Mouse (Mus musculus) MEL (cell line): Measurements from ENCODE around the gene Birc6. TPM values are rescaled to one million over a fixed set of nuclear protein-coding genes. Genes with fewer than 3 reads are reported as not detected.

ENCODE experiments used
- DNase-seq: peaks from one replicate; pipeline ENCODE4 v3.0.0; 2011; ENCODE audit warnings: low read depth, low spot score
- H3K27ac ChIP-seq: 2 replicates; pipeline ENCODE4 v1.5.1; 2012; ENCODE audit warnings: low read depth, mild to moderate bottlenecking, control low read depth, low read length, moderate library complexity; ENCODE audit not compliant: control insufficient read depth
- H3K27me3 ChIP-seq, 2 experiments: fragments of 150-350 bp in 1 of 2; sonication (generic) in 1 of 2; 2 replicates each; pipeline ENCODE4 v1.6.1; 2012; ENCODE audit warnings: low read length in 2 of 2, mild to moderate bottlenecking in 2 of 2, improper control_type of control experiment in 1 of 2, moderate library complexity in 1 of 2; ENCODE audit not compliant: insufficient read depth in 2 of 2, control insufficient read depth in 1 of 2
- H3K36me3 ChIP-seq, 2 experiments: 2 replicates each; pipeline ENCODE4 v1.6.1; 2012 to 2014; ENCODE audit warnings: low read length in 2 of 2, improper control_type of control experiment in 1 of 2, inconsistent platforms in 1 of 2, mild to moderate bottlenecking in 1 of 2; ENCODE audit not compliant: insufficient read depth in 2 of 2, control insufficient read depth in 1 of 2
- H3K4me1 ChIP-seq, 2 experiments: fragments of 150-350 bp in 1 of 2; sonication (generic) in 1 of 2; 2 replicates each; pipeline ENCODE4 v1.6.1; 2012; ENCODE audit warnings: low read length in 2 of 2, improper control_type of control experiment in 1 of 2, mild to moderate bottlenecking in 1 of 2; ENCODE audit not compliant: insufficient read depth in 2 of 2, control insufficient read depth in 1 of 2
- H3K4me3 ChIP-seq, 2 experiments: fragments of 150-350 bp in 1 of 2; sonication (generic) in 1 of 2; 2 replicates each; pipeline ENCODE4 v1.5.1; 2012; ENCODE audit warnings: low read depth in 2 of 2, low read length in 2 of 2, mild to moderate bottlenecking in 2 of 2, moderate library complexity in 2 of 2, control low read depth in 1 of 2, improper control_type of control experiment in 1 of 2; ENCODE audit not compliant: control insufficient read depth in 1 of 2, insufficient read depth in 1 of 2
- H3K79me2 ChIP-seq: 2 replicates; pipeline ENCODE4 v1.6.1; 2012; ENCODE audit warnings: mild to moderate bottlenecking, low read length, moderate library complexity; ENCODE audit not compliant: control insufficient read depth, poor library complexity, insufficient read depth
- H3K9ac ChIP-seq: 2 replicates; pipeline ENCODE4 v1.6.1; 2012; ENCODE audit warnings: low read depth, mild to moderate bottlenecking, control low read depth, low read length, moderate library complexity; ENCODE audit not compliant: control insufficient read depth, poor library complexity, severe bottlenecking
- H3K9me3 ChIP-seq: fragments of 150-350 bp; sonication (generic); replicated peaks from 2 replicates; pipeline ENCODE4 v1.6.1; 2012; ENCODE audit warnings: mild to moderate bottlenecking, low read length, improper control_type of control experiment, moderate library complexity; ENCODE audit not compliant: insufficient read depth
- BHLHE40 ChIP-seq: IDR thresholded peaks from 2 replicates; pipeline ENCODE4 v1.6.1; 2012; ENCODE audit warnings: low read depth, mild to moderate bottlenecking, inconsistent platforms, low read length, improper control_type of control experiment, borderline replicate concordance
- CHD1 ChIP-seq: IDR thresholded peaks from 2 replicates; pipeline ENCODE4 v1.6.1; 2012; ENCODE audit warnings: low read depth, mild to moderate bottlenecking, inconsistent platforms, low read length, improper control_type of control experiment
- E2F4 ChIP-seq: IDR thresholded peaks from 2 replicates; pipeline ENCODE4 v1.6.1; 2011; ENCODE audit warnings: low read depth, low read length, improper control_type of control experiment, borderline replicate concordance
- EP300 ChIP-seq, 2 experiments: IDR thresholded peaks; 2 replicates each; pipeline ENCODE4 v1.6.1; 2011; ENCODE audit warnings: improper control_type of control experiment in 2 of 2, low read length in 2 of 2, low read depth in 1 of 2, mild to moderate bottlenecking in 1 of 2
- GATA1 ChIP-seq: IDR thresholded peaks from 2 replicates; pipeline ENCODE4 v1.6.1; 2011; ENCODE audit warnings: low read depth, low read length, improper control_type of control experiment
- JUND ChIP-seq: IDR thresholded peaks from 2 replicates; pipeline ENCODE4 v1.6.1; 2011; ENCODE audit warnings: low read depth, mild to moderate bottlenecking, improper control_type of control experiment, low read length
- KAT2A ChIP-seq: conservative IDR thresholded peaks from 2 replicates; pipeline ENCODE4 v1.6.1; 2012; ENCODE audit warnings: low read depth, low read length, improper control_type of control experiment, inconsistent platforms
- MAX ChIP-seq: IDR thresholded peaks from 2 replicates; pipeline ENCODE4 v1.6.1; 2011; ENCODE audit warnings: low read length, improper control_type of control experiment
- MXI1 ChIP-seq: IDR thresholded peaks from 2 replicates; pipeline ENCODE4 v1.6.1; 2011; ENCODE audit warnings: mild to moderate bottlenecking, low read depth, low read length, improper control_type of control experiment
- MYB ChIP-seq: IDR thresholded peaks from 2 replicates; pipeline ENCODE4 v1.6.1; 2011; ENCODE audit warnings: mild to moderate bottlenecking, low read depth, low read length, improper control_type of control experiment
- NRF1 ChIP-seq: IDR thresholded peaks from 2 replicates; pipeline ENCODE4 v1.6.1; 2014; ENCODE audit warnings: low read depth, mild to moderate bottlenecking, inconsistent platforms, low read length, improper control_type of control experiment, moderate library complexity; ENCODE audit not compliant: poor library complexity, insufficient read depth, severe bottlenecking
- POLR2AphosphoS5 ChIP-seq: IDR thresholded peaks from 2 replicates; pipeline ENCODE4 v1.6.1; 2012; ENCODE audit warnings: low read depth, borderline replicate concordance, mild to moderate bottlenecking, inconsistent platforms, low read length, moderate library complexity, mixed read lengths
- RAD21 ChIP-seq: IDR thresholded peaks from 2 replicates; pipeline ENCODE4 v1.6.1; 2011; ENCODE audit warnings: mild to moderate bottlenecking, low read depth, low read length, improper control_type of control experiment
- RCOR1 ChIP-seq: IDR thresholded peaks from 2 replicates; pipeline ENCODE4 v1.6.1; 2012; ENCODE audit warnings: low read depth, mild to moderate bottlenecking, inconsistent platforms, low read length, improper control_type of control experiment
- SIN3A ChIP-seq: IDR thresholded peaks from 2 replicates; pipeline ENCODE4 v1.6.1; 2012; ENCODE audit warnings: low read length, improper control_type of control experiment, inconsistent platforms
- TAL1 ChIP-seq: IDR thresholded peaks from 2 replicates; pipeline ENCODE4 v1.6.1; 2012; ENCODE audit warnings: mild to moderate bottlenecking, inconsistent platforms, low read length, moderate library complexity, mixed read lengths
- USF1 ChIP-seq: IDR thresholded peaks from 2 replicates; pipeline ENCODE4 v1.6.1; 2014; ENCODE audit warnings: low read depth, mild to moderate bottlenecking, inconsistent platforms, low read length, improper control_type of control experiment, moderate library complexity
- USF2 ChIP-seq, 2 experiments: IDR thresholded peaks; 2 replicates each; pipeline ENCODE4 v1.6.1; 2011 to 2012; ENCODE audit warnings: improper control_type of control experiment in 2 of 2, low read length in 2 of 2, borderline replicate concordance in 1 of 2, inconsistent platforms in 1 of 2, low read depth in 1 of 2, mild to moderate bottlenecking in 1 of 2; ENCODE audit not compliant: insufficient read depth in 1 of 2
- ZC3H11A ChIP-seq: IDR thresholded peaks from 2 replicates; pipeline ENCODE4 v1.6.1; 2012; ENCODE audit warnings: low read depth, mild to moderate bottlenecking, inconsistent platforms, low read length, improper control_type of control experiment
- ZNF384 ChIP-seq: IDR thresholded peaks from 2 replicates; pipeline ENCODE4 v1.6.1; 2012; ENCODE audit warnings: low read depth, mild to moderate bottlenecking, inconsistent platforms, low read length, improper control_type of control experiment
- polyA plus RNA-seq, 2 experiments: library from polyadenylated mRNA; stranded (reverse) in 1 of 2; unstranded in 1 of 2; fragments of >175 nt in 1 of 2; fragments of >200 nt in 1 of 2; gene quantifications; 2 replicates each; pipeline versions ENCODE4 v1.2.1 to v1.2.4; 2012; ENCODE audit warnings: low replicate concordance in 2 of 2, low read depth in 1 of 2; ENCODE audit not compliant: insufficient read length in 2 of 2, insufficient read depth in 1 of 2, missing spikeins in 1 of 2
- total RNA-seq: library from RNA; depleted of rRNA; stranded (reverse); fragments of 300-350 nt; gene quantifications from 2 replicates; pipeline ENCODE4 v1.2.3, GENCODE M21; 2012

Gene Birc6
- total and polyA plus RNA-seq, 3 experiments = 58.7 to 475 (median 67.3) TPM

DNA sequence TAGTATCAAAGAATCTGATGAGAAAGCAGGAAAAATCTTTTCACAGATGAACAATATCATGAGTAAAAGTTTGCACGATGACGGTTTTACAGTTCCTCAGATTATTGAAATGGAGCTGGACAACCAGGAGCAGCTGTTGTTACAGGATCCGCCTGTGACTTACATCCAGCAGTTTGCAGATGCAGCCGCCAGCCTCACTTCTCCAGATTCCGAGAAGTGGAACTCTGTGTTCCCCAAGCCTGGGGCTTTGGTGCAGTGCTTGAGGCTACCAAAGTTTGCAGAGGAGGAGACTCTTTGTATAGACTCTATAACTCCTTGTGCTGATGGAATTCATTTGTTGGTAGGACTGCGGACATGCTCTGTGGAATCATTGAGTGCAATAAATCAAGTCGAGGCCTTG, 51.5 kb downstream of the Birc6 start:
- no peaks in the 10 kb centered on the region for H3K9me3 ChIP-seq
- no peak overlapping the region for H3K9ac ChIP-seq
- no peaks in the 10 kb centered on the region for H3K27me3 ChIP-seq
- H3K79me2 ChIP-seq = peaks cover 17% of the 10 kb centered on the region
- TF ChIP-seq USF1 = no peak
- no peak for TF ChIP-seq RCOR1
- no peak for TF ChIP-seq EP300 (IDR thresholded peaks at IDR 0.05; ENCODE audit: low read depth in 1 of 2, low read length in 2 of 2)
- TF ChIP-seq POLR2AphosphoS5 = no peak
- no peak for TF ChIP-seq RAD21
- TF ChIP-seq MXI1 = no peak
- no peak for TF ChIP-seq MYB
- no peak for TF ChIP-seq TAL1
- TF ChIP-seq CHD1 = no peak
- TF ChIP-seq GATA1 = no peak
- TF ChIP-seq KAT2A = no peak
- no peak for TF ChIP-seq USF2 (IDR thresholded peaks at IDR 0.05; ENCODE audit: borderline replicate concordance in 1 of 2, insufficient read depth in 1 of 2, low read depth in 1 of 2, low read length in 2 of 2)
- H3K27ac ChIP-seq = no peak overlapping the region
- no peak overlapping the region for H3K4me3 ChIP-seq
- no peaks in the 10 kb centered on the region for H3K4me1 ChIP-seq
- peaks cover 0 to 46% of the 10 kb centered on the region in 2 experiments; a peak in 3 of 4 replicates for H3K36me3 ChIP-seq
- no peak for DNase-seq

DNA sequence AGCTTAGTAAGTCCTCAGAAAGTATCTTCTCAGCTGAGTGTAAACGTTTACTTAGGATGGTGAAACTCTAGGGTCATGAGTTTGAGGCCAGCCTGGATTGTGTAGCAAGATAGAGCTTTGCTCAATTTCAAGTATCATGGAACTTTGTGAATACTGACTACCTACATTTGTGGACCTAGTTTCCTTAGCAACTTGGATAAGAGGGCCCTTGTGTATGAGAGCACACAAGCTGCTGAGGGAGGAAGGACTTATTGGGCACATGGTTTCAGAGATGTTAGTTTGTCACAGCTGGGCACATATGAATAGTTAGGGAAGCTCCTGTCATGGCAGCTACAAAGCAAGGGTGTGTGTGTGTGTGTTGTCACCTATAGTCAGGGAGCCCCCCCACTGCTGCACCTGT, 52.6 kb downstream of the Birc6 start:
- no peaks in the 10 kb centered on the region for H3K9me3 ChIP-seq
- TF ChIP-seq JUND = no peak
- TF ChIP-seq NRF1 = no peak
- no peak for TF ChIP-seq RAD21
- TF ChIP-seq RCOR1 = no peak
- no peak for TF ChIP-seq MAX
- no peak for TF ChIP-seq E2F4
- TF ChIP-seq SIN3A = no peak
- TF ChIP-seq KAT2A = no peak
- no peak for TF ChIP-seq ZC3H11A
- no peak for TF ChIP-seq ZNF384
- no peak for TF ChIP-seq BHLHE40
- TF ChIP-seq CHD1 = no peak
- TF ChIP-seq TAL1 = no peak
- TF ChIP-seq, all 39 proteins: peak for 0
- H3K4me1 ChIP-seq = no peaks in the 10 kb centered on the region
- H3K4me3 ChIP-seq = no peak overlapping the region
- H3K79me2 ChIP-seq = peaks cover 16% of the 10 kb centered on the region
- H3K27ac ChIP-seq = no peak overlapping the region
- DNase-seq = no peak
- H3K36me3 ChIP-seq = peaks cover 0 to 40% of the 10 kb centered on the region in 2 experiments; a peak in 3 of 4 replicates
- no peaks in the 10 kb centered on the region for H3K27me3 ChIP-seq
- no peak overlapping the region for H3K9ac ChIP-seq
